Mouse (Mus musculus): ENCODE measurements around the gene Gpatch3.

- TF ChIP-seq CTCF (IDR thresholded peaks at IDR 0.05; ENCODE audit: low read depth), result no peak
- no peak for TF ChIP-seq EP300 (IDR thresholded peaks at IDR 0.05; ENCODE audit: low read depth)
These were observed 57.3 kb downstream of the Gpatch3 start for GRCm38 (mm10) chr4:133631769-133632411.
